Mouse (Mus musculus) T-helper 1 cell (primary cell): ENCODE data around the gene Cpa1.

ENCODE experiments used
- in situ Hi-C: fragments of 300-600 bp; cut with MboI, MseI; formaldehyde crosslinking; loops from one replicate; pipeline ENCODE4 v1.15.1; 2025; ENCODE audit warnings: high pct_unique_total_duplicates

Gene Cpa1

DNA sequence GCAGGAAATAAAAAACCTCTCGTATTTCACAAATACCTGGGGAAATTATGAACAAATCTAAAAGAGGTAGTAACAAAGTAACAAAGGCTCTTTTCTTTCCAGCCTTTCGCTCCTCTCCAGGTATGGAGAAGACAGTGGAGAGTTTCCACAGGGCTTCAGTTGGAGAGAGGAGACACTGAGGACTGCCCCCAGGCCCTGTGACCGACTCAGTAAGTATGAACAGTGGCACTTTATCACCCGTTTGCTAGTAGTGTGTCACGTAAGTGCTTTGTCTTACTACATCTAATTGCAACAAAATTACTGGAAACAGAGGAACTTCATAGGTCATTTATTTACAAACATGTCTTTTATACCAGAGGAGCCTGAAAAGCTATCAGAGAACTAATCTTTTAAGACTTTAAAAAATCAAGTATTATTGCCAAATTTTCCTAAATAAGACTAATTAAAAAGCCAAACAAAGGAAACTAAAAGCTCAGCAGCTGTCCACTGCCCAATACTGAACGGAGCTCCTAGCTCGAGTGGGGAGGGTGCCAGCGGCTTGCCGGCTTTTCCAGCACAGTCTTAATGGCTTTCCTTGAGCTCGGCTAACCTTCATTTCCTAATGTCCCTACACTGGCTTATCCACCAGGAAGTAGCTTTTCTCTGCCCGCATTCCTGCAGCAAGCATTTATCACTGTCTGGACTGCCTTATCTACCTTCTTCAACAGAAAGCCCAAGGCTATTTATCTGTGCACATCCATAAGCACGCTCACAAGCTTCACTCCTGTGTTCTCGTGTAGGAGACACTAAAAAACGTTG is 34.9 kb downstream of the Cpa1 start:
- in situ Hi-C loops = no loop called here

DNA sequence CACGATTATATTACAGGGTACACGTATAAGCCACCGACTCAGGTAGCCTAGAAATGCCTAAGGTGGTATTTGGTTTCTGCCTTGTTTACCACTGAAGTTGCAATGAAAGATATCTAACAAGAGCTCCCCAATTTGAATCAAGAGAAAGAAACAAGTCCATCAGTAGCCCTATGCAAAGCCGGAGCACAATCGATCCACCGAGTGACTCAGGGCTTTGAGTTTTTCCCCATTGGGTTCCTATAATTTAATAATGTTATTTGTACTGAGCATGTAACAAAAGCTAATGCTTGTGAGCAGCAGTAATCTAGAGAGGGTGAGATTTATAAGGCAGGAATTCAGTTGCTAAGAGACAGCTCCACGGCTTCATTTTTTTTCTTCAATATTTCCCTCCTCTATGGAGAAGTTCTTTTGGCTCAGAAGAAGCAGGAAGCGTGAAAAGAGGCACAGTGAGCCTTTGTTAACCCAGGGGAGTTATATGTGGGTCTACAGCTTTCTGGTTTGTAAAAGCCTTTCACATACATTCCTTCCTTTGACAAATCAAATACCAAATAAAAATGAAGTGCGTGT is 35.8 kb downstream of the Cpa1 start:
- in situ Hi-C loops = no loop called here

DNA sequence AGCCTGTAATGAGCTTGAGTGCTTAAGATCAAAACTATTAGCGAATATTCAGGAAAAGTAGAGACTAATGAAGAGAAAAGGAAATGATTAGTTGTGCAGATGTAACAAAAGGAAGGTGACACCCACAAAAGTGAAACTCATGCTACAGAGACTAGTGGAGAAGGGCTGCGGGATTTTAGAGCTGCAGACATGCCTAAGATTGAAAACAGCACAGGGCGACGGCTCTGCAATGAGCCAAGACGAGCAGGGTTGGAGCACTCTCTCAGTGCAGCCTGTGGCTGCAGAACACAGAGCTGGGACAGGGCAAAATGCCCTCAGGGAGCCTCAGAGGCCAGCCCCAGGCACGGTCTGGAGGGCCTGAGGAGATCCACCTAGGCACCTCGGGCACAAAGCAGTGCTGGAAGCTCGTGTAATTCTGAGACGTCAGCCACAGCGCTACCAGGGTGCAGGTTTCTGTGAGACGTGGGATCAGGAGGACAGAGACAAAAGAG is 36.3 kb downstream of the Cpa1 start:
- in situ Hi-C loops = no loop called here

DNA sequence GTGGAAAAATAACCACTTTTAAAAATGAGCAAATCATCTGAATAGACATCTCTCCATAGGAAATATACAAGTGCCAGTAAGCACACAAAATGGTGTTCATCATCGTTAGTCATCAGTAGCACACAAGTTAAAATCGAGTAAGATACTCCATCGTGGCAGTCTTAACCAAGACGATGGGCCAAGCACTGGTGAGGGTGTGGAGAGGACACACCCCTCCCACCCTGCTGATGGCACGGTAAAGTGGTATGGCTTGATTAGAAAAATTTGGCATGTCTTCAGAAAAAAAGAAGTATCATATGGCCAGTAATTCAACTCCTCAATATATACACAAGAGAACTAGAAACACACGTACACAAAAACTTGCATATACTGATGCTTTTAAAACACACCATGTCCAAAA is 37.5 kb downstream of the Cpa1 start:
- in situ Hi-C loops = no loop called here

DNA sequence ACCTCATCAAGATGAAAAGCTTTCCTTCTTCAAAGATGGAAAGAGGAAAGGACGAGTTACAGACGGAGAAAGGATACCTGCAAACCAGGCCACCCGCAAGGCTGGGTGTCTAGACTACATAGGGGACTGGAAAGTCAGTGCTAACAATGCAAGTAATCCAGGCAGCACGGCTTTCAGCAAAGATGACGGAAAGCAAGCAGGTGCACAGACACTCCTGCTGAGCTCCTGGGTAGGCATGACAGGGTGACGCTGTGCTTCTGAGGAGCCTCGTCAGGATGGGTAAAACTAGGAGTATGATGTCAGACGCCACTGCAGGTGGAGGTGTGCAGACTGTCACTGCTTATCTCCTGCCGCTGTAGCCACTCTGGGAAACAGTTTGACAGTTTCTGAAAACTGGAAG is 38.6 kb downstream of the Cpa1 start:
- in situ Hi-C loops = no loop called here

DNA sequence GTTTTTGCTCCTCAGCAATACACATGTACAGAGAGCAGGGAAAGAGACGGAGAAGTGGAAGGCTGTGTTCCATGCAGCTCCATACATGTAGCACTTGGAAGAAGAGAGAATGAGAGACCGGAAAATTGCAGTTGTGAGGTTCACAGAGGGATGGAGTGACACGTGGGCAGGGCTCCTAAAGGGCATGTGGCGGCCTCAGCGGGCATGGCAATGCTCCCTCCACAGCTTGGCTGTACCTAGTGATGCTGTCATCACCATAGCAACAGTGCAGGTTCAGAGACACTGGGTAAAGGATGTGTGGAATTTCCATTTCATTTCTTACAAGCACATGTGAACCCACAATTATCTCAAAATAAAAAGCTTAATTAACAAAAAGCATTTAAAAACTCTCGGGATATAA is 39.5 kb downstream of the Cpa1 start:
- in situ Hi-C loops = no loop called here

DNA sequence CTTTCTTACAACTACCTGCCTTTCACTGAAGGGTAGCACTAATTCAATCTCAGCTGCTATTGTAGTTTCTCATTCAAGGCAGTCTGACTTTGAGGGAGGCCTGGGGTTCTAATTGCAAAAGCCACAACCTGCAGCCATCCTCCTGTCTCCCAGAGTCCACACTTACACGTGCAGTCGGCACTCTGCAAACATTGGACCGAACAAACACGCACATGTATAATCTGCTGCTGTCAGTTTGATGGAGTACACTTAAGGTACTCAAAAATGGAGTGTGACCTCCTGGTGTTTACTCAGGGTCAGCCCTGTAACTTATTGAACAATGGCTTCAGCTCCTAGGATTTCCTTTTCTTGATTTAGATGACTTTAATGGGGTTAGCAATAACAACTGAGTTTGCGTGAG is 40.5 kb downstream of the Cpa1 start:
- in situ Hi-C loops = no loop called here

DNA sequence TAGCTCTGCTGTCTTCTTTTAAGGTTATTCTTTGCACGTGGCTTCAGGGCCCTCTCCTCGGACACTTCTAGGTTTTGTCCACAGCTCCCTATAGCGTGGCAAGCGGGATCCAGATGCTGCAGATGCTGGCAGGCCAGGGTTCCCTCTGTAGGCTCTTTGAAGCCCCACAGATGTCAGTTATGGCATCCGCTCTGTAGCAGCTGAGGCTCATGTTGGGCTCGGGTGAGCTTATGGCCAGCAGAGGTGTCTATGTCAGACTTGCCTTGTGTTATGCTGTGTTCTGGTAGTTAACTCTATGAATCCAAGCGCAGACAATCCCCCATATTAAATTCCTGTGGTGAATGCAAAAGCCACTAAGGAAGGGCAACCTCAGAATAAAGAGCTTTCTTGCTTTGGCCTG is 41.4 kb downstream of the Cpa1 start:
- in situ Hi-C loops = no loop called here

DNA sequence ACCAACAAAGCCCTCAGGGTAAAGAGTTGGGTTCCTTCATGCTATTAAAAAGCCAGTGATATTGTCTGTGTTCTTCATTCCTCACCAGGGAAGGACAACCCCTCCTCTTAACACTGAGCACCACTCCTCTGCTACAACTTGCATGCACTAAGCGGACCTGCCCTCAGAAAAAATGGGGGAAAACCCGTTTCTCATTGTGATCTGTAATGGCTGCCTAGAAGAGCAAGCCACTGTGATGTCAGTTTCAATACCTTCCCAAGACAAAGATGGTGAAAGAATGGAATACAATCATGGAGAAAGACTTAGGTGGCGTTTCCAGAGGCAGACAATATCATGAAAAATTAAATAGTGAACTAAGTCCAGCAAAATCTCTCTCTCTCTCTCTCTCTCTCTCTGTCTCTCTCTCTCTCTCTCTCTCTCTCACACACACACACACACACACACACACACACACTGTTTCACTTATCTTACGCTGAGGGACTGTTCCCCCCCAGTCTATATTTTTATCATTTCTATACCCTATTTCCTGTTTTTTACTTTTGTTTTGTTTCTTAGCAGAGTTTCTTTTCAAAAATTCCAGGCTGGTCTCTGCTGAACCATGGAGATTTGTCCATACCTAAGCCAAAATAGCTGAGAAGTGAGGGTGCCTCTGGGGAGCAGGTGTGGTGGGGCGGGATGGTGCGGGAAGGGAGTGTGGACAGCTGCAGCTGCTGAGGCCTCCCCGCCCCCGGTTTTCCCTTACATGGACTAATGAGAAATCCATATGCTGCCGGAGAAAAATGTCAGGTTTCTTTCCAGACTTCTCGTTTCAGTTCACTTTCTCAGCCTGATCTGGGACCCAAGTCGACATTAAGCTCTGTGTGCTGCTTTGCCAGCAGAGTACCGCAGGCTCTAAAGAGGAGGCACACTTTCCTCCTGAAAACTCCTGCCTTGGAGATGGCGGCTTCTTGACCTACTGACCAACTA is 43.2 kb downstream of the Cpa1 start:
- in situ Hi-C loops = no loop called here

DNA sequence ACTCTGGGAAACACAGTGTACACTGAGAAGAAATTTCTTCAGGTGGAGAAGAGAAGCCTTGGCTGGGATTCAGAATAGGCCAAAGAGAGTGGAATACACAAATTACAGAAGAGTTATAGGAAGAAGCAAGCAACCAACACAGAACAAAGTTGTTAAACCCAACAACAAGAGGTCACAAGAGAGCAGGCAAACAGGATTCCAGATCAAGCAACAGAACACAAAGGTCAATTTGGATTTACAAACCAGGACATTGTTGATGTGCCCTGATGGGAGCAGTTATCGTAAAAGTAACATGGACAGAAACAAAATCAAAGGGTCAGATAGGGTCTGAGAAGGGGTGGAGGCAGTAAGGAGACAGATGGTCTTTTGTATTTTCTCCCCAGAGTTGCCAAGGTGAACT is 45.6 kb downstream of the Cpa1 start:
- in situ Hi-C loops = no loop called here

DNA sequence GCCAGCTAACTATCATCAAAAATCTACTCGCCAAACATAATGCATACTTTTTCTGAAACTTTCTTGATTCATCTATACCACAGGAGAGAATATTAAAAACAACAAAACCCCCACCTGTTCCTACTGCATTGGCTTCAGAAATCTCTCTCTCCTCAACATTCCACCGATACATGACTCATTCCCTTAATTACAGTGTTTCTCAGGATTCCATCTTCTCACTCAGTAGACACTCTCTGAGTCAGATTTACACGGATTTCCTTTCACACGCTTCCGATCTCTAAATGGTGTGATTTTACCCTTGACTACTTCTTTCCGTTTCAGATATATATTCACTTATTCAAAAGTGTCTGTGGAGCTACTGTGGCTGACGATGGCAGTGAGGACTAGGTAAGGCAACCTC is 48.2 kb downstream of the Cpa1 start:
- in situ Hi-C loops = no loop called here

DNA sequence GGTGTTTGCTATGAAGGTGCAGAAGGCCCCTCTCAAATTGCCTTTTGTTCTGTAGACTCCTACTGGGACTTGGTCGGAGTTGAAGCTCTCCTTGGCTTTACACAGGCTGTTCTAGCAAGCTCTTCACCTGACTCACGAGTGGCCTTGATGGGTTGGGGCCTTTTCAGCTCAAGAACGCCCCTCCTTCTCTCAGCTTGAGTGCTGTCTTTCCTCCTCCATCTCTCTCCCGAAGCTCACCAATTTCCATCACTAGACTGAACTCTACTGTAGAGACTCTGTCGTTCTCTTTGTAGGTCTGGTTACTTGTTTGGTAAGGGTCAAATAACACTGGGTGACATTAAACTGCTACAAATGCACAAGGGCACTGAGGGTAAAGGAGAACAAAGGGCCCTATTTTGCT is 53.8 kb downstream of the Cpa1 start:
- in situ Hi-C loops = loop anchor here (10.0 kb wide), 1 partner anchor 462 kb away; no protein-coding TSS in a partner anchor

DNA sequence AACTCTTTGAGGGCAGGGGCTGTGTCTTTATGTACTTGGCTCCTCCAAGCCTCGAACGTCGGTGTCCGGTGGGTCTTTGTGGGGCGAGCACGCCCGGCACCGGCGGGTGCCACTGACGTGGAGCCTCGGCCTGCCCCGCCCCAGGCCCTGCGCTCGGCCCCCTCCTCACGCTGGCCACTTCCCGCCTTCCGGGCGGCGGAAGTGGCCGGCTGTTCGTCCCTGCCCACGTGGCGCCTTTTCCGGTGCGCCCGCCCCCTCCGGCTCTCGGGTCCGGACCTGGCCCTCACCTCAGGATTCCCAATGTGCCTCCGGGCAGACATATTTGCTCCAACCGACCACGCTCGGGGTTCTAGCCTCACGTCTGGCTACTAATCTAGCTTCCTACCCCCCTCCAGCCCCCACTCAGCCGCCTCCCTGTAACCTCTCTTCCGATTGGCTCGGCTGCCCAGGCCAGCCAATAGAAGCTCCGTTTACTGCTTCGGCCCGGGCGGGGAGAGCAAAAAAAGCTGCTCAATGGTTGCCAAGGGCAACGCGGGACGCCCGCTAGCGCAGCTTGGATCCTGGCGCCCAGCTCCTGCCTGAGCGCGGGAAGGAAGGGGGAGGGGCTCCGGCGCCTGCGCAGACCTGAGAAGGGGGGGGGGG is 54.5 kb downstream of the Cpa1 start, which contains the start of gene Cep41:
TSS of gene Cep41 (minus strand) at position 400 of the 642 bp plus-strand sequence.
- in situ Hi-C loops = loop anchor here (10.0 kb wide), 1 partner anchor 461 kb away; no protein-coding TSS in a partner anchor

DNA sequence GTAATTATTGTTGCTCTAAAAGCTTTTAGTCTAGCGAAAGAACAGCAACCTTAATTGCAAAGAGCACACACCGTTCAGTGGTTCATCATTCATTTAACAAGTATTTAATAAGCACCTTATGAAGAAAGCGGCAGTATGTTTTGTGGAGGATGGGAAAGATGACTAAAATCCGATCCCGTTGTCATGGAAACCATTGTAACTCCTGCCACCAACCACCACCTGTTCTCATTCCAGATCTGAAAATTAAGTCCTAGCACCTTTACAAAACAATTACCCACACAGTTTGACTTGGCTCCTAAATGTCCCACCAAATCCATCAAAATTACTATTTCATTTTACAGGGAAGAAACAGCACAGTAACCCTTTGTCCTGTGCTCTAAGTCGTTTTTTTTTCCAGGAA is 55.2 kb downstream of the Cpa1 start:
- in situ Hi-C loops = loop anchor here (10.0 kb wide), 1 partner anchor 461 kb away; no protein-coding TSS in a partner anchor
